8 mouse cellular contexts compared by ENCODE assay signal in genomic region chr13:37657248-37657647, GRCm38 (mm10).
DNase-seq lines count a peak whose midpoint lies in the region; TF ChIP-seq lines count a peak whose summit lies in the region.

No protein-coding gene starts in this region.

- peak; percentile 18 to 37 for DNase-seq in left cerebral cortex, adult 18-20 months (ENCODE audit: low spot score in 2 of 2)
- no peak for DNase-seq in left cerebral cortex, adult 8-10 months (ENCODE audit: low spot score in 2 of 2)
- peak; percentile 51 for DNase-seq in brain, embryonic 14.5 days (ENCODE audit: low read depth)
- peak; percentile 98 for DNase-seq in heart, adult 11 months
- DNase-seq in kidney, postnatal 36 days: peak; percentile 79 to 88
- peak; percentile 85 for DNase-seq in lung, postnatal 10 days
- DNase-seq in spleen, postnatal 36 days (ENCODE audit: low spot score in 2 of 2): peak; percentile 54 to 59
- DNase-seq in c-Kit-positive CD71-positive TER-119-positive erythroid progenitor cells, embryonic 14.5 days (ENCODE audit: low spot score): no peak

- TF ChIP-seq CTCF in brain, embryonic 14.5 days (IDR thresholded peaks at IDR 0.05; ENCODE audit: borderline replicate concordance, extremely low read depth, insufficient read depth, insufficient read length): no peak

- TF ChIP-seq POLR2A in brain, embryonic 14.5 days (IDR thresholded peaks at IDR 0.05; ENCODE audit: borderline replicate concordance, extremely low read depth, insufficient read depth, insufficient read length, poor library complexity, severe bottlenecking): no peak

Comparison
In these comparisons a context has a peak if more than half of its experiments do, and no peak if none do; other contexts are left out.
1. DNase-seq: peak in left cerebral cortex, adult 18-20 months (2 of 2), brain, embryonic 14.5 days (single experiment), heart, adult 11 months (single experiment), kidney, postnatal 36 days (2 of 2), lung, postnatal 10 days (single experiment) and spleen, postnatal 36 days (2 of 2); none in left cerebral cortex, adult 8-10 months (0 of 2) and c-Kit-positive CD71-positive TER-119-positive erythroid progenitor cells, embryonic 14.5 days (single experiment).